Mouse (Mus musculus) telencephalon, adult 2 months (tissue): ENCODE results near the gene 4930402H24Rik.

Source experiments
- DNase-seq: peaks from one replicate; pipeline ENCODE4 v3.0.0-alpha.2; 2011; ENCODE audit warnings: low read depth, low spot score

4930402H24Rik gene

DNA sequence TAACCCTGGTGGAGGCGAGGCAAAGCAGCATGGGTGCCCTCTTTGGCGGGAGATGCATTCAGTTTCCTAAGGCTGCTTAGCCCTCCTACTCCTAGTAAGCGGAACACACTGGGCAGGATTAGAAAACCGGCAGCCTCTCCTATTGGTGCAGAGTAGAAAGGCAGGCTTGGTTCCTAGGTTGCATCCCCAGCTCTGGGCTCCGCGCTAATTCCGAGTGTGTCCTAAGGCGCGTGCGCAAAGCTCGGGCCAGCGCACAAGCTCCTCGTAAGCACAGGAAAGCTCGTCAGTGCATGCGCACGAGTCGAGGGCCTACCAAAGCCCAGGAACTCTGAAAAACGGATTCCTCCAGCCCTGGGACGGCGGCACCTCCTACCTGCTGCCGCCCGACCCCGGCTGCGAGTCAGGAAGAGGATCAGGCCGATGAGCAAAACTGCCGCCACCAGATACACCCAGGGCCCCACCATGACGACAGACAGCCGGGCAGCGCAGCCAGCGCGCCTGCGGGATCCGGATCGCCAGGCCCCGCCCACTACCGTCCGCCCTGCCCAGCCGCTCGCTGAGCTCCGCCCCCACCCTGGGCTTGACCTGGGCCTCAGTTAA is 242.0 kb downstream of the 4930402H24Rik start, which contains the start of gene Ddrgk1:
Ddrgk1 (minus strand) TSS at position 558 of the 600 bp plus-strand sequence.
- DNase-seq: peak; percentile 97

GRCm38 (mm10) chr2:130663342-130663741 is 242.9 kb downstream of the 4930402H24Rik start:
- DNase-seq: no peak

- no peak for DNase-seq
Measured at GRCm38 (mm10) chr2:130658530-130658929, 247.7 kb downstream of the 4930402H24Rik start.

DNA sequence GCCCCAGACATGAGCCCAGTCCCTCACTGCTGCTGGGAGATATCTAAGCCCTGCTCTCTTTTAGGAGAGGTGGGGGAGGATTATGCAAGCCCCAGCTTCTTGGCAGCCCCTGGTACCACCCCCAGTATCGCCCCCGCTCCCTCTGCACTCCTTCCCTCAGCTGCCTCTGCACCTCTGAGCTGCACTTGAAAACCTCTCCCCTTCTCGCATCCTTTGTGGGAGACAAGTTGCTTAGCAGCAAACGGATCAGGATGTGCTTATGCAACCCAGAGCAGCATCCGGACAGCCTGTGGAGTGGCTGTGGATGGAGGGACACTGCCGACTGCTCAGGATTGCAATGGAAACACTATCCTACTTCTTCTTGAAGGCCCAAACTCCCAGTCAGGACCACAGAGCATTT is 248.7 kb downstream of the 4930402H24Rik start:
- DNase-seq: peak; percentile 95

- DNase-seq: peak; percentile 93
Measured at GRCm38 (mm10) chr2:130656536-130656935, 249.7 kb downstream of the 4930402H24Rik start.
